Mouse (Mus musculus) liver, postnatal 0 days (tissue): ENCODE results near the gene Sspn. TPM values are rescaled to one million over a fixed set of nuclear protein-coding genes. Genes with fewer than 3 reads are reported as not detected.

Experiments
- ATAC-seq: fragments of 200-750 bp; cut with Nextera tagmentation; 2 replicates; pipeline ENCODE4 v1.8.0; 2017; ENCODE audit warnings: mild to moderate bottlenecking, moderate library complexity
- DNase-seq: peaks from one replicate; pipeline ENCODE4 v3.0.0-alpha.2; 2016
- H3K27ac ChIP-seq: fragments of 300-500 bp; sonication (generic); 2 replicates; pipeline ENCODE4 v1.5.1; 2014; ENCODE audit warnings: antibody characterized with exemption, moderate library complexity, mild to moderate bottlenecking, low read depth
- H3K27me3 ChIP-seq: fragments of 300-500 bp; sonication (generic); 2 replicates; pipeline ENCODE4 v1.6.1; 2014; ENCODE audit warnings: low read length, control low read depth, mixed read lengths; ENCODE audit not compliant: insufficient read depth
- H3K36me3 ChIP-seq: fragments of 300-500 bp; sonication (generic); replicated peaks from 2 replicates; pipeline ENCODE4 v1.6.1; 2014; ENCODE audit warnings: mild to moderate bottlenecking, control low read depth, low read length, moderate library complexity, mixed read lengths; ENCODE audit not compliant: insufficient read depth
- H3K4me1 ChIP-seq: fragments of 300-500 bp; sonication (generic); 2 replicates; pipeline ENCODE4 v1.6.1; 2014; ENCODE audit warnings: antibody characterized with exemption, mild to moderate bottlenecking, control low read depth; ENCODE audit not compliant: insufficient read depth
- H3K4me2 ChIP-seq: fragments of 300-500 bp; sonication (generic); 2 replicates; pipeline ENCODE4 v1.6.1; 2014; ENCODE audit warnings: low read depth, mild to moderate bottlenecking, low read length, moderate library complexity, mixed read lengths
- H3K4me3 ChIP-seq: fragments of 300-500 bp; sonication (generic); 2 replicates; pipeline ENCODE4 v1.5.1; 2014; ENCODE audit warnings: low read depth, low read length
- H3K9ac ChIP-seq: fragments of 300-500 bp; sonication (generic); replicated peaks from 2 replicates; pipeline ENCODE4 v1.6.1; 2014; ENCODE audit warnings: mild to moderate bottlenecking, moderate library complexity
- H3K9me3 ChIP-seq: fragments of 300-500 bp; sonication (generic); 2 replicates; pipeline ENCODE4 v1.6.1; 2016; ENCODE audit warnings: mild to moderate bottlenecking, control low read depth, low read length, mixed read lengths
- CTCF ChIP-seq: sonication (generic); IDR thresholded peaks from 2 replicates; pipeline ENCODE4 v1.5.1; 2016; ENCODE audit warnings: antibody characterized with exemption, low read depth
- EP300 ChIP-seq: IDR thresholded peaks from 2 replicates; pipeline ENCODE4 v1.6.1; 2016; ENCODE audit warnings: antibody characterized with exemption, low read depth, mild to moderate bottlenecking
- WGBS: fragments of 180-500 bp; shearing (Covaris S2); extraction: QIAGEN DNeasy Blood & Tissue Kit; methylation state at CpG from one replicate; pipeline ENCODE4 v1.1.7; 2014; ENCODE audit not compliant: insufficient replicate concordance; 5-methylcytosine and 5-hydroxymethylcytosine counted together
- polyA plus RNA-seq: library from polyadenylated mRNA; unstranded; fragments of >200 nt; fragmentation: Nextera tagmentation; extraction: Ambion mirVana; gene quantifications from 2 replicates; pipeline ENCODE4 v1.2.1, GENCODE M21; 2015

Gene Sspn
- polyA plus RNA-seq, 1 experiment from 2014 or later: 0.51 TPM

DNA sequence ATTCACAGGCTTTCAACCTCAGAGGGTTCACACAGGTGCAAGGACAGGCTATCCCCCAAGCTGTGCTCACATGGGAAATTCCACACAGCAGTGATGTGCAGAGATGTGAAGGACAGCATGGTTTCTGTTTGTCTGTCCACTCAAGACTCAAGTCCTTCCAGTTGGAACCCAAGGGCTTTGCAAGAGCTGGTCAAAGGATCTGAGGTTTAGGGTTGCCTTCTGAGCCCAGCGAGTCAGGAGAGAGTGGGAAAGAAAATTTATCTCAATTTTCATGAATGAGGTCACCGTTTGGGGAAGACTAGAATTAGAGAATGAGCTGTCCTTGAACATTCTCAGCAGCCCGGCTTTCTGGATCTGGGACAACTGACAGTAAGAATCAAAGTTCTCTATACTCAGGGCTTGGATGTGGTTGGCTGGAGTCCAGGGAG lies 72.7 kb downstream of the Sspn start:
- no peak overlapping the region for H3K27ac ChIP-seq
- no peaks in the 10 kb centered on the region for H3K27me3 ChIP-seq
- no peak overlapping the region for H3K4me2 ChIP-seq
- 73% methylated on average over 3 of the region's 3 CpGs for WGBS
- H3K9me3 ChIP-seq: no peaks in the 10 kb centered on the region
- H3K36me3 ChIP-seq: no peaks in the 10 kb centered on the region
- no peak overlapping the region for H3K9ac ChIP-seq
- H3K4me1 ChIP-seq: no peaks in the 10 kb centered on the region
- TF ChIP-seq EP300 (no peak), CTCF (no peak)
- DNase-seq (no peak), ATAC-seq (no peak)
- no peak overlapping the region for H3K4me3 ChIP-seq

DNA sequence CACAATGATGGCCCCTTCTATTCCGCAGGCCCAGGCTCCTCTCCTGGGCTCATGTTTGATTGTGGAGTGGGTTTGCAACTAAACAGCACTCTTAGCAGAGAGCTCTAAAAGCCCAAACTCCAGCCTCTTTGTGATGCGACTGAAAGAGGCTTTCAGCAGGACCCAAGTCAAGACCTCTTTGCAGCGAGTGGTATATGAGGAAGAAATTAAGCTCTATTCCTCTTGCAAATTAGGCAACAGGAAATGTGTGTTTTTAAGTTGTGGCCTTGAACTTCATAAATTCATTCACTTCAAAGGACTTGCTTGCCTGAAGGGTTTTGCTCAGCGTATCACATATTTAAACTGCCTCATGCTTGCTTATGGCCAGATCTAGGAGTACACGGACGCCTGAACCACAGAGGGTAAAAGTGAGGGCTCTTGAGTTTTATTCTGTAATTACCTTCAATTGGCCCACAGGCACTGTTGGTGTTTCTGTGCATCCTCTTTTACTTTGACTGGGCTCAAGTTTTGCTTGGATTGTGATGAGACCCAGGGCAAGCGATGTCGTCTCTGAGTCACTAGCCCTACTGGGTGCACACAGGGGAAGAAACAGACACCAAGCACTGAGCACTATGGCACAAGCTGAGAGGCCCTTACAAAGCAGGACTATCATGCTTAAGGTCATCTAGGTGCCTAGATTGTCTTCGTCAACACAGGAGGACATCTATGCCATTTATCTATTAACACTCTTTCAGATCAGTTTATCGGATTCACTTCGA lies 73.9 kb downstream of the Sspn start:
- Histone ChIP-seq H3K9me3 (no peaks in the 10 kb centered on the region), H3K4me3 (no peak overlapping the region), H3K36me3 (no peaks in the 10 kb centered on the region), H3K4me1 (no peaks in the 10 kb centered on the region), H3K27ac (no peak overlapping the region), H3K4me2 (no peak overlapping the region), H3K27me3 (no peaks in the 10 kb centered on the region), H3K9ac (no peak overlapping the region)
- WGBS: 65% methylated on average over 11 of the region's 11 CpGs
- DNase-seq: no peak
- no peak for ATAC-seq
- TF ChIP-seq CTCF (no peak), EP300 (no peak)

DNA sequence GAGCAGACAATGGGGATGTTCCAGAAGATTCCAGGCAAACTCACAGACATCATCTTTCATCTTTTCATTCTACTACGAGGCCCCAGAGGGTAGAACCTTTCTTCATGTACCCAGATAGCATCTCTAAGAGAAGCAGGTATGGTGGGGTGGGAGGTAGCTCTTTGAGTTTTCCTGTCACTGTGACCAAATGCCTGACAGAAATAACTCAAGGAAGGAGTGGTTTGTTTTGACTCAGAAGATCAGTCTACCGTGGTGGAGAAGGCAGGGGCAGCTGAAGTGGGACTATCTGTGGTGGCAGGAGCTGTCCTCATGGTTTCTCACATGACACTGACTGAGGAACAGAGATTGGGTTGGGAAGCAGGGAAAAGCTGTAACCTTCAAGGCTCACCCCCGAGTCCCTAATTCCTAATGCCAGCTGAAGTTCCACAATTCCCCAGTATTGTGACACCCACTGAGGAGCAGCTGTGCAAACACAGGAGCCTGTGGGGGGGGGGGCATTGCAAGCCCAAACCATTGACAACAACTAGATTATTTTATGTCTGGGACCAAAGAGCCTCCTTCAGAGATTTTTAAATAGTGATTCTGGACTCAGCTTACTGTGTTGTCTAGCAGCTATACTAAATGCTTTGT lies 74.6 kb downstream of the Sspn start:
- WGBS: 42% methylated on average over 3 of the region's 3 CpGs
- no peaks in the 10 kb centered on the region for H3K27me3 ChIP-seq
- ATAC-seq: no peak
- H3K4me3 ChIP-seq: no peak overlapping the region
- no peaks in the 10 kb centered on the region for H3K4me1 ChIP-seq
- no peak for DNase-seq
- no peak for TF ChIP-seq CTCF
- TF ChIP-seq EP300: no peak
- no peaks in the 10 kb centered on the region for H3K36me3 ChIP-seq
- no peak overlapping the region for H3K9ac ChIP-seq
- H3K4me2 ChIP-seq: no peak overlapping the region
- no peak overlapping the region for H3K27ac ChIP-seq
- H3K9me3 ChIP-seq: no peaks in the 10 kb centered on the region

GRCm38 (mm10) chr6:146006753-146007152 lies 75.3 kb downstream of the Sspn start:
- H3K9me3 ChIP-seq: no peaks in the 10 kb centered on the region
- 66% methylated on average over 3 of the region's 3 CpGs for WGBS
- H3K4me3 ChIP-seq: no peak overlapping the region
- H3K4me1 ChIP-seq: no peaks in the 10 kb centered on the region
- no peak overlapping the region for H3K27ac ChIP-seq
- no peaks in the 10 kb centered on the region for H3K27me3 ChIP-seq
- no peak for TF ChIP-seq EP300
- TF ChIP-seq CTCF: no peak
- DNase-seq (no peak), ATAC-seq (no peak)
- H3K36me3 ChIP-seq: no peaks in the 10 kb centered on the region
- no peak overlapping the region for H3K9ac ChIP-seq
- H3K4me2 ChIP-seq: no peak overlapping the region

- WGBS: 41% methylated on average over 5 of the region's 5 CpGs
- Histone ChIP-seq H3K36me3 (no peaks in the 10 kb centered on the region), H3K9me3 (no peaks in the 10 kb centered on the region), H3K27ac (no peak overlapping the region), H3K4me1 (no peaks in the 10 kb centered on the region), H3K4me3 (no peak overlapping the region), H3K9ac (no peak overlapping the region), H3K27me3 (no peaks in the 10 kb centered on the region), H3K4me2 (no peak overlapping the region)
- peak; percentile 21; the same call in 1 of the 2 replicates for TF ChIP-seq CTCF
- TF ChIP-seq EP300: no peak
- DNase-seq (no peak), ATAC-seq (no peak)
Observed at GRCm38 (mm10) chr6:146008450-146008981, 77.1 kb downstream of the Sspn start.

DNA sequence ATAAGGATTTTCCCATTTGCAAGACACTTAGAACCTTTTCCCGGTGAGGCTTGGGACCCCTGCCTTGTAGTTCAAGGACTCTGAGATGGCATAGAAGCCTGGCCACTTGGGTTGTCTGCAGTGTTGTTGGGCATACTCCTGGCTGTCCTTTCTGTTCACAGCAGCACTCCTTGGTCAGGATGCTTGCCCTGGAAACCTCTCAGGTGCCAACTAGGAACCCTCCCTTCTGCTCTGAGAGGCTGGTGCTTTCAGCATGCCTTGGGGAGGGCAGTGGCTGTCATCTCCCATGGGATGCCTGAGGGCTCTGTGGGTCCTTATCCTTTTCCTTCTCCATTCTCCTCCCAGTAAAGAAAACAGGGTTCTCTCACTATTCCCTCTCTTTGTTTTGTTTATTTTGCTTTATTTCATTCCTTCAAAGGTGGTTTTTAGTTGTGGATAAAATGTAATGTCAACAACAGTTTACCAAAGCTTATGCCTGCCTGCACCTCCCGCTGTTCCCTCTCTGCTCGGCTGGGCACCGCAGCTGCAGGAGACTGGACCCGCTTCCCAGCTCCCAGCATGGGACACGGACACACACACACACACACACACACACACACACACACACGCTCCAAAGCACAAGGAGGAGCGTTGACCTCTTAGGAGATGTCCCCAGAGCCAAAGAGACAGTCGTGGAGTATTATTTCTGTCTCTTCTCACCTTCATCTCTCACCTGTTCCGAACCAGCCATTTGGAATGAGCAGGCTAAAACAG lies 77.9 kb downstream of the Sspn start:
- no peaks in the 10 kb centered on the region for H3K4me1 ChIP-seq
- DNase-seq: no peak
- no peaks in the 10 kb centered on the region for H3K9me3 ChIP-seq
- TF ChIP-seq EP300: no peak
- TF ChIP-seq CTCF: no peak
- no peak overlapping the region for H3K4me2 ChIP-seq
- no peaks in the 10 kb centered on the region for H3K36me3 ChIP-seq
- no peak overlapping the region for H3K27ac ChIP-seq
- no peak for ATAC-seq
- 69% methylated on average over 10 of the region's 10 CpGs for WGBS
- no peak overlapping the region for H3K9ac ChIP-seq
- H3K27me3 ChIP-seq: no peaks in the 10 kb centered on the region
- no peak overlapping the region for H3K4me3 ChIP-seq
